7 mouse cellular contexts compared by ENCODE assay signal in genomic region chr5:90500714-90501113, GRCm38 (mm10). TPM values are rescaled to one million over a fixed set of nuclear protein-coding genes. Genes with fewer than 3 reads are reported as not detected.
A peak's percentile ranks its signal among the peaks of the same experiment; 100 is the strongest.
DNase-seq lines count a peak whose midpoint lies in the region; ATAC-seq lines count a peak whose summit lies in the region.

No protein-coding gene starts in this region.

- no peaks in the 10 kb centered on the region for H3K36me3 ChIP-seq in midbrain, embryonic 13.5 days

- ATAC-seq in frontal cortex, adult (ENCODE audit: low TSS enrichment) = peak; percentile 92
- peak; percentile 76 for ATAC-seq in midbrain, embryonic 13.5 days

- H3K4me2 ChIP-seq in midbrain, embryonic 13.5 days (replicated peaks) = no peak overlapping the region

- no peaks in the 10 kb centered on the region for H3K4me1 ChIP-seq in midbrain, embryonic 13.5 days (replicated peaks)

- WGBS in midbrain, embryonic 13.5 days = 6% methylated on average over 6 of the region's 6 CpGs

- no peak overlapping the region for H3K4me3 ChIP-seq in midbrain, embryonic 13.5 days (replicated peaks)

- peak; percentile 66 for DNase-seq in T-cell, adult 2 months (ENCODE audit: low spot score)
- DNase-seq in cerebellum, adult 18-20 months = peak; percentile 72 to 79
- peak; percentile 44 for DNase-seq in hindlimb bud, embryonic 11.5 days (ENCODE audit: extremely low spot score, low read depth, low spot score)
- peak; percentile 61 to 64 for DNase-seq in layer of hippocampus, postnatal 36 days
- DNase-seq in spleen, adult 12 weeks (ENCODE audit: low spot score) = peak; percentile 28

- H3K27ac ChIP-seq in midbrain, embryonic 13.5 days = no peak overlapping the region

- H3K9ac ChIP-seq in midbrain, embryonic 13.5 days (replicated peaks) = no peak overlapping the region

- no peaks in the 10 kb centered on the region for H3K9me3 ChIP-seq in midbrain, embryonic 13.5 days

- no peaks in the 10 kb centered on the region for H3K27me3 ChIP-seq in midbrain, embryonic 13.5 days

RNA-seq across cellular contexts. Expression of gene Afp, which starts 10.2 kb away (rescaled TPM):
- not detected for total RNA-seq in layer of hippocampus, postnatal 36 days (2021)
- 0.35 and 1.7 TPM in 2 replicates for polyA plus RNA-seq in midbrain, embryonic 13.5 days (2015; fragmentation: Nextera tagmentation; extraction: Ambion mirVana)

RNA-seq across cellular contexts. Expression of gene Afm, which starts 18.0 kb away (rescaled TPM):
- total RNA-seq in layer of hippocampus, postnatal 36 days (2021) = not detected
- polyA plus RNA-seq in midbrain, embryonic 13.5 days (2015; fragmentation: Nextera tagmentation; extraction: Ambion mirVana) = not detected in 2 replicates

RNA-seq across cellular contexts. Expression of gene Alb, which starts 40.0 kb away (rescaled TPM):
- not detected for total RNA-seq in layer of hippocampus, postnatal 36 days (2021)
- polyA plus RNA-seq in midbrain, embryonic 13.5 days (2015; fragmentation: Nextera tagmentation; extraction: Ambion mirVana) = 0.62 TPM in 1 of 2 replicates, not detected in the other
